Mouse (Mus musculus) ES-Bruce4 (cell line): ENCODE data around the gene Emid1.

ENCODE experiments used
- CTCF ChIP-seq: IDR thresholded peaks from one replicate; pipeline ENCODE4 v1.8.1; 2011; ENCODE audit warnings: low read depth, low read length
- POLR2A ChIP-seq: IDR thresholded peaks from one replicate; pipeline ENCODE4 v1.8.1; 2011; ENCODE audit warnings: low read length; ENCODE audit not compliant: insufficient read depth

DNA sequence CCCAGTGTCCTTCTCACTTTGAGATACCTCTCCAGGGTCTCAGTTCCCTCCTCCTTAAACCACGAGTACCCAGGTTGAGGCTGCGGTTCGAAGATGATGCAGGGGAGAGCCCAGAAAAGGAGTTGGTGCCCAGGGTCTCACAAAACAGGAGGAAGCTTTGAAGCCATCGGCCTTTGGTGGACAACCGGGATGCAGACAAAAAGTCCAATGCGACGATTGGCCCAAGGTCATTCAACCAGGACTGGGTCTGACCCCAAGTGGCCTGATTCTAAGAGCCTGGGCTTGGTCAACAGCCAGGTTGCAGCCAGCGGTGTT, 94.6 kb downstream of the Emid1 start:
- TF ChIP-seq CTCF (no peak), POLR2A (no peak)
